Mouse (Mus musculus): ENCODE data around the gene Fundc1.
"Not testable (repeated sequence)": the region's sequence is repeated elsewhere in the genome, so short reads cannot be mapped to it uniquely, and the experiment has no call there.

The Fundc1 gene

DNA sequence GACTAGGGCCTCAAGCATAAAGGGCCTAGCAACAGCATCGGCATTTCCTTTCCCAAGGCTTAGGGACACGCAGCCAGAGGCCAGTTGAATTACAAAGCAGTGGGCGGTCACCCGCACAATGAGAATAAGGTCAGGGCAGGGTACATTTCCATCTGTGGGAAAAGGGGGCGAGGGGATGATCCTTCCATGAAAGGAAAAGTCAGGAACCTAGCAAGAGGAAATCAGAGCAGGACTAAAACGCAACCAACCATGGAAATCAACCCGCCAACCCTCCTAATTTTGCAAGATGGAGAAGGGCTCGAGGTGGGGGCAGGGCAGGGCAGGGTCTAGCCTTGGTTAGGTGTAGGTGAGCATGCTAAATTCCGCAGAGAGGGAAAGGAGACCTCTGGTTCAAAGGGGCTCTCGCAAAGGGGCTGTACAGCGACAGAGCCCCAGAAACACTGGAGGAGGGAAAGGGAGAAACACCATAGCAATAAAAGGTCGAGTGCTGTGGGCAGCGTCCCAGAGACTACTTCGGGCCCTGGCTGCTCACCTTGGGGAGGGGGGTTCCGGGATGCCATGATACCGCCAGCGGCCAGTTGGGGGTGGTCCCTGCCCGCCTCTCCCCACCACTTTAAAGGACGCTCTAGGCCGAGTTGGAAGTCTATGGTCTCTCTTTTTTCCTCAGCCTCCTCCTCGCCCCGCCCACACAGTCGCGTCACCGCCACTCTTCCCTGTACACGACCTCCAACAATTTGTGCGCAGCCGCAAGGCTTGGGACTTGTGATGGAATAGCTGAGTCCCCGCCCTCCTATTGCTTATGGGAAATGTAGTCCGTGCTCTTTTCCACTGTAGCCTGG is at the start of gene Fundc1:
Gene Fundc1 (minus strand): TSS at position 705 of the 839 bp plus-strand sequence.
- DNase-seq (ENCODE audit: low spot score in 2 of 2): peak; percentile 93 to 94

DNA sequence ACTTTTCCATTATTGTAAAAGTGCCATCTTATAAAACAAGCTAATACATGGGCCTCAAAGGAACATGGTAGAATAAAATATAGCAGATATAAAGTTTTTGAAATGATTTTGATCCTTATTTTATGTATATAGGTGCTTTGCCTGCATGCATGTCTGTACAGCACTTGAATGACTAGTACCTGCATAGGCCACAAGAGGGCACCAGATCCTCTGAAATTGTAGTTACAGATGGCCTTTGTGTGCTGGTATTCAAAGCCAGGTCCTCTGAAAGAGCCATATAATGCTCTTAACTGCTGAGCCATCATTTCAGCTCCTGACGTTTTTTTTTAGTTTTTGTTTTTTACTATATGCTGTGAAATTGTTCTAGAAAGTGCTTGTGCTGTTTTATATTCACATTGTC is 39.1 kb upstream of the Fundc1 start:
- DNase-seq (ENCODE audit: low spot score in 2 of 2): no peak

DNA sequence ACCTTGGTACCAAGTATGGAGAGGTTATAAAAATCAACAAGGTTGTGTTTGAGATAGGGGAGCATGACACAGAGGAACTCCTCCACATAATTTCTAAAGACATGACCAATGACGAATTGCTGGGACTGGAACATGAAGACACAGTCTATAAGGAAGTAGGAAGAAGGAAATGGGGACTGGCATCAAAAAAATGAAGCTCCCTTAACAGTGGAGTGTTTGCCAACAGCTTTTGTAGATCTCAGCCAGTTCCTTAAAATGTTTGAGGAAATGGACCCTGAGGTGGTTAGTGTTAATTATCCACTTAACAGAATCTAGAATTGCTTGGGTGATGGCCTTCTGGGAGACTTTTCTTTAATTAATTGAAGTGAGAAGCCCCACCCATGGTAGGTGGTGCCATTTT is 36.6 kb upstream of the Fundc1 start:
- no peak for DNase-seq (ENCODE audit: low spot score in 2 of 2)

DNA sequence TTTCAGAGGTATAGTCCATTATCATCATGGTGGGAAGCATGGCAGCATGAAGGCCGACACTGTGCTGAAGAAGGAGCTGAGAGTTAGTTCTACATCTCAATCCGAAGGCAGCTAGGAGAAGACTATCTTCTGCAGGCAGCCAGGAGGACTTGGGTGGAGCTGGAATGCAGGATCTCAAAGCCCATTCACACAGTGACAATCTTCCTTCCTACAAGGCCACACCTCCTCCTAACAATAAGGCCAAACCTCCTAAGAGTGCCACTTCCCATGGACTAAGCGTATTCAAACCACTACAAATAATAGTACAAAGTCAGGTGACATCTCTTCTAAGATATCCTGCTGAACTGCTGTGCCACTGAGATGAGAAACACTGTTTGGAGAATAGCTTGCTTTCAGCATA is 35.5 kb upstream of the Fundc1 start:
- no peak for DNase-seq (ENCODE audit: low spot score in 2 of 2)

DNA sequence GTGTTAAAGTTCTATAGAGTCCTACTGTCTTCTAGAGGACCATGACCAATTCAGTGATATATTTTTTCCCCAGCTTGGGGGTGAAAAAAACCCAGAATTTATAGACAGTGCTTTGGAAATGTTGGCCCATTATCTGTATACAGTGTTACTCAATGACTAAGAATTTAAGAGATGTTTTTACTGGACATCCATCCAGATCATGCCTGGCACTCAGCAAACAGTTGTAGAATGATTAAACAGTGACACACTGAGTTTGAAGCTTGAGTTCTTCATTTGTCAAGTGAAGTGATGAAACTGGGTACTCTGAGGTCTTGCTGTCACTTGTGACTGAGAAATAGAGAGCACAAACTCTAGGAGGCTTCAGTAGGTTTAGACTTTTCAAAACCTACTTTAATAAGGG is 21.2 kb upstream of the Fundc1 start:
- DNase-seq (ENCODE audit: low spot score in 2 of 2): no peak

DNA sequence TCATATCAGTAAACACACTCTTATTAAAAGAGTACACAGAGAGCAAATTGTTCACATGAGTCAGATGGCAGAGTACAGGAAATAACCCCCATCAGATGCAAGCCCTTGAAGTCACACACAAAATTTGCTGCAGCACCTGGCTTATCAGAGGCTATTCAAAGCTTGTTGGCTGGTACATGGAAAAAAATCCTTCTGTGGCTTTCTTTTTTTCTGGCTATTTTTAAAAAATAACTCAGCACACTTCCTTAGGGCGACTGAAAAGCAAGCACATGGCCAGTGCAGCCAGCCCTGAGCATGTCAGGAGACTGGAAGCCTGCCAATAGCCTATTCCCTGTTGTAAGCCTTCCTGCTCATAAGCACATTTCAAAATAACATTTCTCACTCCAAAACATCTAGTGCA is 18.6 kb upstream of the Fundc1 start:
- peak; percentile 20 to 23 for DNase-seq (ENCODE audit: low spot score in 2 of 2)

DNA sequence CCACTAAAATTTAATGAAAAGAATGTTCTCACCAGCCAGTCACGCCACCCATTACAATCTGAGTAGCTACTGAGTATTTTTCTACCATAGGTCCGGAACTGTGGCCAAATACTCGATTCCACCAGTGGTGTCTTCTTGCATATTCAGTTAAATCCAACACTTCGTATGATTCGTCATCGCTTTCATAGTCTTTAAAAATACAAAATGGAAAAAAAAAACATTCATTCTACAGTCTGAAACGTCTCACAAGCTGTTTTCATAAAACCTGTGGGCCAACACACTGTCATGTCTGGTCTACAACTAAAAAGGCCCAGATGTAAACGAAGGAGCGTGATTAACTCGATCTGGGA is 879 bp downstream of the Fundc1 start:
- peak in 1 of 2 experiments; percentile 3 for DNase-seq (ENCODE audit: low spot score in 2 of 2)

DNA sequence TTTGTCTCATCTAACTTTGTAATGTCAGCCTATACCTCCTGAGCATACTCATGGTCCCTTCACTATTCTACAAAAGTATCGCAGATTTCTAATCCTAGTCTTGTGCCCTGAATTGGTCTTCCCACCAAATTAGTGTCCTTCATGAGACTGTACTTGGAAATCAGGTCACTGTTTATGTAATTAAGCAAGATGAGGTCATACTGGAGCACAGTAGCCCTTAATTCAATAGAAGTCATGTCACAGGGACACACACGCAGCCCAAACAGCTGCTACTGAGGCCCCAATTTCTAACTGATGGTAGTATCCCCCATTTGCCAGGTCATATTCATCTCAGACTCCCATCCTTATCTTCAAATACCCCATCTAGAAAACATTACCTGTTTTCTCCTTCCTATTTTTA is 3.5 kb downstream of the Fundc1 start:
- no peak for DNase-seq (ENCODE audit: low spot score in 2 of 2)

DNA sequence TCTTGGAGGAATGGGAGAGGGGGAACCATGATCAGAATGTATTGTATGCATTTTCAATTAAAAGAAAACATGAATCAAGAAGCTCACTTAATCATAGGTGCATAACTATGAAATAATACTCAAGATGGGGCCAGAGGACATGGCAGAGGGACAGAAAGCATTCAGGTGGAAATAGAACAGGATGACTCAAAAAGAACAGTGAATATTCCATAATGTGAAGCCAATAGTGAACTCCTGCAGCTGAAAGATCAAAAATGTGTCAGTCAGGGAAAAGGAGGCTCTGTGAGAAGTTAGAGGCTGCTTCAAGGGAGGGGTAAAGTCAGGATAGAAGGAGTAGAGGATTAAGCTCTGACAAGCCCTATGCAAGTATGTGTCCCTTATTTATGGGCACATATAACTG is 6.4 kb downstream of the Fundc1 start:
- DNase-seq (ENCODE audit: low spot score in 2 of 2): no peak

DNA sequence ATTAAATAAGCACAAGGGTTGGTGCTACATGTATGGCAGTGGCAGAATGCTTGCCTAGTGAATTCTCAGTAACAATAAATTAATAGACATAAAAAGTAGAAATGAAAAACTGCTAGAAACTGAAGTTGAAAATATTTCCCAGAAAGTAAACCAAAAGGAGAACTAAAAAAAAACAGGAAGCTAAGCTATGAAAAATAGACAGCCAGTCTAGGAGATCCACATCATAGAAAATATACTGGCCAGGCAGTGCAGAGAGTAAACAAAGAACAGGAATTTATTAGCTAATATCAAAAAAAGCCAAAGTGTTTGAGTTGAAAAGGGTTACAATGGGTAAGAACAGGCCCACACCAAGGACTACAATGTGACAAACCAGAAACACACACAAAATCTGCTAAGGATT is 7.4 kb downstream of the Fundc1 start:
- DNase-seq (ENCODE audit: low spot score in 2 of 2): no peak

DNA sequence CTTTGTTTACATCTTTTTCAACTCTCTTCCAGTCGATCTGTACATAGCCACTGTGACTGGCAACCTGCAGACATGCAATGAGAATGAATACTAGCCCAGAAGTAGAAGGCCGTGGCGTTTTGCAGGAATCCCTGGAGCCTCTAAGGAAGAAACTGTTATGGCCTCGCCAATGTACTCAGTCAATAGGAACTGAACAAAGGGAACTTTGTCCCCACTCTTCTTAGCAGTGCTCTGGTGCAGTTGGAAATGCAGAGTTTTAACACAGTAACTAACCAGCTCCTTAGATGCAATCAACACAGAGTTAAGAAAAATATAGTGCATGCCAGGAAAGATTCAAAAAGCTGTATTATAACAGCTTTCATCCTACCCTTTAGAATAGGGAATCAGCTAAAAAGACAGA is 13.4 kb downstream of the Fundc1 start:
- DNase-seq (ENCODE audit: low spot score in 2 of 2): no peak

DNA sequence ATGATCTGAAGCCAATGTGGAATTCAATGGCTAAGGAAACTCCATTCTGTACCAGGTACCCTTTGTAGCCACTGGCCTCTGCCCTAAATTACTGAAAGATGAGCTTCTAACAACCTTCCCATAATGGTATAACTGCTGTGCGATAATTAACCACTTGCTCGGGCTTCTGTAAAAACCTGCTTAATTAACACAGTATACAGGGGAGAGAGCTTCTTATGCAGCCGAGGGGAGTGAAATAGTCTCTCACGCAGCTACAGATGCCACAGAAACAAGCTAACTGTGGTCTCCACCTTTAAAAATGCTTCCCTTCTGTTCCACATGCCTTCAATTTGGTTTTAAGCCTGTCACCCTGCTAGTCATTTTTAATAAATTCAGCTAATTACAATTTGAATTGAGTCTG is 17.6 kb downstream of the Fundc1 start:
- DNase-seq (ENCODE audit: low spot score in 2 of 2): no peak

DNA sequence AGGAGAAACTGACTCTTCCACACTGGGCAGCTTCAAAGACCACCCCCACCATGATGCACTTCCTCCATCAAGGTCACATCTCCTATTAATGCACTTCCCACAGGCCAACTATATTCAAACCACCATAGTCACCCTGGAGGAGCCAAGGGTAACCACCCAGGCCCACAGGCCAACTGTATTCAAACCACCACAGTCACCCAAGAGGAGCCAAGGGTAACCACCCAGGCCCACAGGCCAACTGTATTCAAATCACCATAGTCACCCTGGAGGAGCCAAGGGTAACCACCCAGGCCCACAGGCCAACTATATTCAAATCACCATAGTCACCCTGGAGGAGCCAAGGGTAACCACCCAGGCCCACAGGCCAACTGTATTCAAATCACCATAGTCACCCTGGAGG is 20.5 kb downstream of the Fundc1 start:
- DNase-seq (ENCODE audit: low spot score in 2 of 2): not testable (repeated sequence)

DNA sequence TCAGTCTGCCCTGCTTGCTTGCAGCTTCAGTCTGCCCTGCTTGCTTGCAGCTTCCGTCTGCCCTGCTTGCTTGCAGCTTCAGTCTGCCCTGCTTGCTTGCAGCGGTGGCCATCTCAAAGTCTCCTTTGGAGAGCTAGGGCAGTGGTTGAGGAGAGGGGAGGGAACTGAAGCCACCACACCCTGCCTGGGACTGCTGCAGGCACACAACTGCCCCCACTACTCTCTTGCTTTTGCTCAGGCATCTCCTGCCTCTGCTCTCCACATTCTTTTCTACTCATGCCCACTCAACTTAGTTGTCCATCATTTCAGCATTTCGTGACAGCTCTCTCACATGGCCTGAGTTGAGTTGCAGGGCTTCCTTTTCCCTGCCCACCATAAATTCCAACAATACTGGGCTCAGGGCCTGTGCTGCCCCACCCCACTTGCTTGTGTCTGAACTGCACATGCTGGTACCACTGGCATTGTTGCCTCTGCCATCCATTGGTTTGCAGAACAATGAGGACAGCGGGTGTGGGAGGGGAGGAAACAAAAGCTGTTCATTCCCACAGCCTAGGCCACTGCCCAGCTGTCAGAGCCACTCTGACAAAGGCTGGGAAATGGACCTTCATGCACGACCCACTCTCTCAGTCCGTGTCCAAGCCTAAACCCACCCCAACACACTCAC is 24.9 kb downstream of the Fundc1 start:
- DNase-seq (ENCODE audit: low spot score in 2 of 2): peak in 1 of 2 experiments; percentile 2

DNA sequence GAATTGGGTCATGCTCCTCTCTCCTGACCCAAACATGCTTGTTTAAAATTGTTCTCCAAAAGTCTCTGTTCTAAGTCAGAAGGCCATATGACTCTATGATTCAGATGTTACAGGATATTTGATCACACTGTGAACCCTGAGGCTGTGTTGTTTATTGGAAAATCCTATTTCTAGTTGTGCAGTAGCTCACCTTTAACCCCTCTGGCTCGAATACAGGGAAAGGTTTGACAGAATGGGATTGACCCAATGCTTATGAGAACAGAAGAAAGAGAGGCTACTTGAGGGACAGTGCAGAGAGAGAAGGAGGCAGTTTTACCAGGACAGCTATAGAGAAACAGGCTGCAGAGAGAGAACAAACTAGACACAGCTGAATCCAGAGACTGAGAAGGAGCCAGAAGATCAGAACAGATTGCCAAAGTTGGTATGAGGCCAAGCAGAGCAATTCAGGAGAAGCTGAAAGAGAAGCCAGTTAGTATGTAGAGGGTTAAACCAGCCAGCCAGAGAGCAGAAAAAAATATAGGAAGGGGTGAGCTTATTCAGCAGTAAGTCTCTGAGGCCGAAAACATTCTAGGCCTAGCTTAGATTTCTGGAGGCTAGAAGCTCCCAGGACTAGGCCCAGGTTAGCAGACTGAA is 27.1 kb downstream of the Fundc1 start:
- peak in 1 of 2 experiments; percentile 4 for DNase-seq (ENCODE audit: low spot score in 2 of 2)

DNA sequence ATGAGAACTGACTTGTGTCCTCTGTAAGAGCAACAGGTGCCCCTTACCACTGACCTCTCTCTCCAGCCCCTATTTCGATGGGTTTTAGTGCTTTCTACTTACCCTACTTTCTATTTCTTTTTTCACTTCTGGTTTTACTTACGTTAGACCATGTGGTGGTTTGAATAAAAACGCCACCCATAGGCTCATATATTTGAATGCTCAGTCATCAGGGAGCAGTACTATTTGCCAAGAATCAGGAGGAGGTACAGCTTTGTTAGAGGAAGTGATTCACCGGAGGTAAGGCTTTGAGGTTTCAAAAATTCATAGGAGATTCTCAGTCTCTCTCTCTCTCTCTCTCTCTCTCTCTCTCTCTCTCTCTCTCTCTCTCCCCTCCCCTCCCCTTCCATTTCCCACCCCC is 34.4 kb downstream of the Fundc1 start:
- DNase-seq (ENCODE audit: low spot score in 2 of 2): no peak

DNA sequence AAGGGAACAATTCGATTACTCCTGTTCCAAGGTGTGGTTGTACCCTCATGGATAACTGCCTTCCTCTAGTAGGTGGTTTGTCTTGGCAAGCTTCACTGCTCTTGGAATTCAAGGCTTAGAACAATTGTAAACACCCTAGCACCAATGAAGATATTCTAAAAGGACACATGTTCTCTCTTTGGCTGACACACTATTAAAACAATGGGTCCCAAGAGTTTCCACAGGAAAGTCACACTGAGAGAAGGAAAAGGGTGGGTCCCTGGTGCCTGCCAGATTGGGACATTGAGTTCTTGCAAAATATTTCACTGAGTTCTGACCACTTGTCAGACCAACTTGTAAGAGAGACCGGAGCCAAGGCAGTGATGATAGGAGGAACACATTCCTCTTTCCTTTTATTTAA is 45.1 kb downstream of the Fundc1 start:
- no peak for DNase-seq (ENCODE audit: low spot score in 2 of 2)

DNA sequence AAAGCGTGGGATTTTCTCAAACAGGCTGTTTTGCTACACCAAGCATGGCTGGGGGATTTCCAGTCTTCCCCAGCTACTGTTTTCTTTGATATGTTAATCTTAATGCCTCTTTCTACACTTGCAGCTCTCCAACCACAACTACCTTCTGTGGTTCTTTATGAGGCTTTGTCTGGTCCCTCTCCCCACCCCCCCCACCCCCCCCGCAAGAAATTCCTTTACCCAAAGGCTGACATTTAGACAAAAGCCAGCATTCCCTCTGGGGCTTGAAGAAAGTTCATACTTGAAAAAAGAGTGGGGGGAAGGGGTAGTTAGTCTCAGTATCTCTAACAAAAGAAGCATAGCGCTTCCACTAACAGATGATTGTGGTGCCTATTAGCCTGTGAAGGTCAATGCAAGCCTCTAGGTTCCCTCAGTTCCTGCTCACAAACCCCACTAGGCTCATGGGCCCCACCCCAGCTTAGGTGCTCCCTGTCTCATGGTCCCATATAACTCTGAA is 50.9 kb downstream of the Fundc1 start:
- DNase-seq (ENCODE audit: low spot score in 2 of 2): no peak

DNA sequence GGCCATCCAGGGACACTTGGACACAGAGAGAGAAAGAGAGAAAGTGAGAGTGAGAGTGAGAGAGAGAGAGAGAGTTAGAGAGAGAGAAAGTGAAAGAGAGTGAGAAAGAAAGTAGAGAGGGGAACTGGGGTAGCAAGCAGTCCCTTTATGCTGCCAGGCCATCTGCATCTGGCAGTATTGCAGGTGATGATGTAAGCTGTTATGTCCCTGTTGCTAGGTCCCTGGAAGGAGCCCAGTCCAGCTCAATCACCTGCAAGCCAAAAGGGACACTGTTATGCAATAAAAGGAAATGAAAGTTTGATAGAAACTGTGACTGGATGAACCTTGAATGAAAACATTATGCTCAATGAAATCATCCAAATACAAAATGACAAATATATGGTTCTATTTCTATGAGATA is 52.0 kb downstream of the Fundc1 start:
- no peak for DNase-seq (ENCODE audit: low spot score in 2 of 2)

DNA sequence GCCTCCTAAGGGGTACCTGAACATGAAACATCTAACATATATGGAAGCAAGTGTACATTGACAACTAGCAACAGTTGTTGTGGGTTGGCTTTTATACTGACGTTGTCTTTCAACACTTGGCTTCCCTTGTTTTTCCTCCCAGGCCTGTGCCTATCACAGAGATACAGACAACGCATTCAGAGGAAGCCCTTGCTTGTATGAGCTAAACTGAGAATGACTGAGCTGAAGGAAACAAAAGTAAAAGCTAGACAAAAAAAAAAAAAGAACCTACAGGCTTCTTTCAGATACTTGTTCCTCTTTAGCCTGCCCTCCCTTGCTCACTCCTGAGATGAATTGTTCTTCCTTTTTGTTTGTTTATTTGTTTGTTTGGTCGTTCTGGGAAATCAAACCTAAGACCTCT is 58.1 kb downstream of the Fundc1 start:
- DNase-seq (ENCODE audit: low spot score in 2 of 2): no peak

DNA sequence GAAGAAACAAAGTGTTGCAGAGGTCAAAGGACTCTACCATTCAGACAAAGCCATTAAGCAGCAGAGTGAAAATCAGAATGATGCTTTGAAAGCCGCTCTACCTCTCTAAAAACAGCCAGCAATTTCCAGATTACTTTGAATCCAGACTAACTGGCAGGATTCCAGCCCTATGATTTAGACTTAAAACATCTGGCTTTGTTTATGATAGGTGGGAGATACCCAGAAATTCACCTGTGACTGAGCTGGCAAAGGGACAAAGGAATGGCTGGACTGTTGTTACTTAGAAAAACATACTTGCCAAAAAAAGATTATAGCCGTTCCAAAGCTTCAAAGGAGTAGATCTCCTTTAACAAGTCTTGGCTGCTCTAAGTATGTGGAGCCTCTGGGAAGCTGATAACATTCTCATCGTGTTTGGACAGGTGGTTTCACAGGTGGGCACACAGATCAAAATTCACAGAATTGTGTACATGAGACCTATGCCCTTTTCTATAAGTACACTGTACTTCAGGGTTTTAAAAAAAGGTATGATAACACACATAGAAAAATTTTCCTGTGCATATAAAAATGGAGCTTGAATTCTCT is 60.0 kb downstream of the Fundc1 start:
- no peak for DNase-seq (ENCODE audit: low spot score in 2 of 2)
